Mouse (Mus musculus): ENCODE results near the gene Spcs1.

GRCm38 (mm10) chr14:30949986-30950385 is 51.5 kb downstream of the Spcs1 start:
- TF ChIP-seq CTCF (IDR thresholded peaks at IDR 0.05; ENCODE audit: extremely low read depth, insufficient read depth, low read length) (no peak), POLR2A (IDR thresholded peaks at IDR 0.05; ENCODE audit: extremely low read depth, insufficient read depth, low read length) (no peak)
